Mouse (Mus musculus) olfactory bulb, adult 2 months (tissue): Measurements from ENCODE around the gene Hyal3.

Experiments used
- CTCF ChIP-seq: fragments of 200-500 bp; IDR thresholded peaks from 2 replicates; pipeline ENCODE4 v1.5.1; 2012; ENCODE audit warnings: low read depth, mild to moderate bottlenecking, low read length, moderate library complexity; ENCODE audit not compliant: insufficient read depth
- POLR2A ChIP-seq: fragments of 200-500 bp; IDR thresholded peaks from 2 replicates; pipeline ENCODE4 v1.6.1; 2012; ENCODE audit warnings: mild to moderate bottlenecking, low read depth, low read length, moderate library complexity; ENCODE audit not compliant: insufficient read depth

DNA sequence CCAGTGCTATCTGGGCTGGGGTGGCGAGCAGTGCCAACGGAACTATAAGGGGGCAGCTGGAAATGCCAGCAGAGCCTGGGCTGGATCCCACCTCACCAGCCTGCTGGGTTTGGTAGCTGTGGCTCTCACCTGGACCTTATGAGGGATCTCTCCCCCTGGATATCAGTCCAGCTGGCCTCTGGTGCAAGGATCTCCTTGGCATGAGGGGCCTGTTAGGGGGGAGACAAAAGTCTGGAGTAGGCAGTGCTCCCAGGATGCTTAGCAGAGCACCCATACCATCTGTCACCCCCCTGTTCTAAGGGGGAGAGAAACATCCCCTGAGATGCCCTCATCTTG, 8.3 kb upstream of the Hyal3 start:
- TF ChIP-seq POLR2A (no peak), CTCF (no peak)
